Comparison of ENCODE assay signal across 8 mouse cellular contexts in genomic region chr8:80991937-80992336, GRCm38 (mm10). TPM values are rescaled to one million over a fixed set of nuclear protein-coding genes. Genes with fewer than 3 reads are reported as not detected.
DNase-seq lines count a peak whose midpoint lies in the region; ATAC-seq and TF ChIP-seq lines count a peak whose summit lies in the region.

No protein-coding gene starts in this region.

- ATAC-seq in kidney, postnatal 0 days (replicated peaks; ENCODE audit: low FRiP score, low read depth), result peak; percentile 89
- peak; percentile 87 for ATAC-seq in midbrain, postnatal 0 days (ENCODE audit: low FRiP score)

- H3K27ac ChIP-seq in gastrocnemius, adult 2 months, result no peak overlapping the region
- H3K27ac ChIP-seq in MEL (ENCODE audit: control insufficient read depth, low read depth, low read length), result no peak overlapping the region
- H3K27ac ChIP-seq in kidney, postnatal 0 days, result no peak overlapping the region
- no peak overlapping the region for H3K27ac ChIP-seq in midbrain, postnatal 0 days (ENCODE audit: low read depth, low read length)

- no peaks in the 10 kb centered on the region for H3K27me3 ChIP-seq in MEL (ENCODE audit: control insufficient read depth in 1 of 2, insufficient read depth in 2 of 2, low read length in 2 of 2)
- H3K27me3 ChIP-seq in kidney, postnatal 0 days (ENCODE audit: insufficient read depth, low read length), result no peaks in the 10 kb centered on the region
- no peaks in the 10 kb centered on the region for H3K27me3 ChIP-seq in midbrain, postnatal 0 days (ENCODE audit: insufficient read depth, low read length)

- no peaks in the 10 kb centered on the region for H3K9me3 ChIP-seq in MEL (replicated peaks; ENCODE audit: insufficient read depth, low read length)
- H3K9me3 ChIP-seq in kidney, postnatal 0 days (replicated peaks; ENCODE audit: low read length), result no peaks in the 10 kb centered on the region
- no peaks in the 10 kb centered on the region for H3K9me3 ChIP-seq in midbrain, postnatal 0 days (ENCODE audit: low read length)

- peak; percentile 70 for TF ChIP-seq CTCF in gastrocnemius, adult 2 months (IDR thresholded peaks at IDR 0.05)
- peak; percentile 11 to 57 (median 17); a peak in 3 of 6 replicates for TF ChIP-seq CTCF in MEL (IDR thresholded peaks at IDR 0.05 in 2 of 3, conservative IDR thresholded peaks at IDR 0.05 in 1 of 3; ENCODE audit: control insufficient read depth in 1 of 3, insufficient read depth in 1 of 3, low read depth in 2 of 3, low read length in 3 of 3, poor library complexity in 1 of 3, severe bottlenecking in 1 of 3)
- TF ChIP-seq CTCF in kidney, postnatal 0 days (IDR thresholded peaks at IDR 0.05; ENCODE audit: low read depth), result peak; percentile 82
- peak; percentile 81 for TF ChIP-seq CTCF in midbrain, postnatal 0 days (IDR thresholded peaks at IDR 0.05)

- H3K36me3 ChIP-seq in MEL (ENCODE audit: control insufficient read depth in 1 of 2, insufficient read depth in 2 of 2, low read length in 2 of 2), result peaks cover 0 to 21% of the 10 kb centered on the region in 2 experiments; a peak in 2 of 4 replicates
- H3K36me3 ChIP-seq in kidney, postnatal 0 days (ENCODE audit: insufficient read depth, low read length), result peaks cover 25% of the 10 kb centered on the region
- peaks cover 42% of the 10 kb centered on the region for H3K36me3 ChIP-seq in midbrain, postnatal 0 days (ENCODE audit: insufficient read depth, low read length)

- WGBS in kidney, postnatal 0 days, result 43% methylated on average over 3 of the region's 3 CpGs
- WGBS in midbrain, postnatal 0 days, result 47% methylated on average over 3 of the region's 3 CpGs

- intact Hi-C loops in gastrocnemius, adult 2 months (cut with DNase I), result loop anchor here (5.0 kb wide), 1 partner anchor 220 kb away; no protein-coding TSS in a partner anchor

- TF ChIP-seq POLR2A in MEL (IDR thresholded peaks at IDR 0.05; ENCODE audit: control insufficient read depth in 1 of 2, insufficient read depth in 1 of 2, low read depth in 1 of 2, low read length in 2 of 2, poor library complexity in 1 of 2), result no peak

- H3K4me3 ChIP-seq in gastrocnemius, adult 2 months, result no peak overlapping the region
- H3K4me3 ChIP-seq in MEL (ENCODE audit: control insufficient read depth in 1 of 2, insufficient read depth in 1 of 2, low read depth in 2 of 2, low read length in 2 of 2), result no peak overlapping the region
- H3K4me3 ChIP-seq in kidney, postnatal 0 days (replicated peaks; ENCODE audit: low read depth, low read length), result no peak overlapping the region
- no peak overlapping the region for H3K4me3 ChIP-seq in midbrain, postnatal 0 days (ENCODE audit: low read depth, low read length)

- no peaks in the 10 kb centered on the region for H3K79me2 ChIP-seq in MEL (ENCODE audit: control insufficient read depth, insufficient read depth, low read length, poor library complexity)

- no peak for DNase-seq in gastrocnemius, adult 2 months
- no peak for DNase-seq in gastrocnemius, postnatal 25 days
- peak; percentile 58 for DNase-seq in MEL (ENCODE audit: low read depth, low spot score)
- DNase-seq in heart, adult 8-10 months (ENCODE audit: low spot score), result peak; percentile 44
- peak; percentile 91 for DNase-seq in kidney, postnatal 0 days (ENCODE audit: low spot score)
- peak; percentile 83 for DNase-seq in midbrain, postnatal 0 days (ENCODE audit: low spot score)
- no peak for DNase-seq in right cerebral cortex, adult 2 months (ENCODE audit: low spot score in 2 of 2)
- no peak for DNase-seq in frontal cortex, postnatal 36 days (ENCODE audit: low spot score in 2 of 2)

- no peak overlapping the region for H3K9ac ChIP-seq in MEL (ENCODE audit: control insufficient read depth, low read depth, low read length, poor library complexity, severe bottlenecking)
- H3K9ac ChIP-seq in kidney, postnatal 0 days (ENCODE audit: low read depth, low read length), result no peak overlapping the region
- H3K9ac ChIP-seq in midbrain, postnatal 0 days (replicated peaks; ENCODE audit: low read length, poor library complexity, severe bottlenecking), result no peak overlapping the region

- H3K4me2 ChIP-seq in kidney, postnatal 0 days (ENCODE audit: low read length), result no peak overlapping the region
- H3K4me2 ChIP-seq in midbrain, postnatal 0 days (ENCODE audit: low read depth, low read length, poor library complexity, severe bottlenecking), result no peak overlapping the region

- TF ChIP-seq EP300 in MEL (IDR thresholded peaks at IDR 0.05; ENCODE audit: low read depth in 1 of 2, low read length in 2 of 2), result no peak

- peak; percentile 42 for TF ChIP-seq RAD21 in MEL (IDR thresholded peaks at IDR 0.05; ENCODE audit: low read depth, low read length)

- H3K4me1 ChIP-seq in MEL (ENCODE audit: control insufficient read depth in 1 of 2, insufficient read depth in 2 of 2, low read length in 2 of 2), result no peaks in the 10 kb centered on the region
- no peaks in the 10 kb centered on the region for H3K4me1 ChIP-seq in kidney, postnatal 0 days (replicated peaks; ENCODE audit: insufficient read depth, low read length)
- H3K4me1 ChIP-seq in midbrain, postnatal 0 days (ENCODE audit: insufficient read depth, low read length), result no peaks in the 10 kb centered on the region

TF ChIP-seq in MEL, 35 proteins besides CTCF, POLR2A, EP300 and RAD21:
- TF ChIP-seq POLR2AphosphoS2 (IDR thresholded peaks at IDR 0.05; ENCODE audit: low read length) (no peak), ZC3H11A (IDR thresholded peaks at IDR 0.05; ENCODE audit: low read depth, low read length) (peak; percentile 15; the same call in 1 of the 2 replicates), SMC3 (IDR thresholded peaks at IDR 0.05; ENCODE audit: low read depth, low read length) (peak; percentile 75), MYC (IDR thresholded peaks at IDR 0.05; ENCODE audit: low read depth, low read length) (no peak)

RNA-seq across cellular contexts. Expression of gene Usp38, which starts 22.8 kb away (rescaled TPM):
- 10 to 100 TPM; 22.1 to 23.2 TPM for total RNA-seq in gastrocnemius, adult 2 months (2021)
- total RNA-seq in gastrocnemius, postnatal 25 days (2021), result 10 to 100 TPM; 16.8 to 17.8 TPM
- total RNA-seq in MEL (2012; rRNA removed), result 27.5 and 32.3 TPM in 2 replicates
- 10 to 100 TPM in 1 of 2 experiments, not detected in 1; 22.6 TPM for polyA plus RNA-seq in MEL (2012; ENCODE audit: insufficient read depth in 1 of 2, insufficient read length in 2 of 2, low read depth in 1 of 2, low replicate concordance in 2 of 2, missing spikeins in 1 of 2)
- 10 to 100 TPM; 16.6 to 18.5 (median 18.0) TPM for total RNA-seq in heart, adult 8-10 months (2022)
- polyA plus RNA-seq in kidney, postnatal 0 days (2015; fragmentation: Nextera tagmentation; extraction: Ambion mirVana), result 15.3 and 15.8 TPM in 2 replicates
- total RNA-seq in midbrain, postnatal 0 days (2014; rRNA removed), result 30.4 and 38.7 TPM in 2 replicates
- 14.8 and 17.9 TPM in 2 replicates for polyA plus RNA-seq in midbrain, postnatal 0 days (2015; fragmentation: Nextera tagmentation; extraction: Ambion mirVana)

Comparison
In these comparisons a context has a peak if more than half of its experiments do, and no peak if none do; other contexts are left out.
1. DNase-seq: peak in MEL (single experiment), heart, adult 8-10 months (single experiment), kidney, postnatal 0 days (single experiment) and midbrain, postnatal 0 days (single experiment); none in gastrocnemius, adult 2 months (single experiment), gastrocnemius, postnatal 25 days (single experiment), right cerebral cortex, adult 2 months (0 of 2) and frontal cortex, postnatal 36 days (0 of 2).
2. CTCF ChIP-seq: peak in every context shown above with its lines; median percentile 82 in kidney, postnatal 0 days; 81 in midbrain, postnatal 0 days; 70 in gastrocnemius, adult 2 months; 17 in MEL.